In genomic region chr12:74316989-74317759, GRCm38 (mm10) we compare ENCODE assay signal across 8 mouse cellular contexts. TPM values are rescaled to one million over a fixed set of nuclear protein-coding genes. Genes with fewer than 3 reads are reported as not detected.
DNase-seq lines count a peak whose midpoint lies in the region; ATAC-seq and TF ChIP-seq lines count a peak whose summit lies in the region.

No protein-coding gene starts in this region.

- no peaks in the 10 kb centered on the region for H3K9me3 ChIP-seq in ES-E14 (ENCODE audit: control insufficient read depth, insufficient read depth, low read depth, low read length)
- no peaks in the 10 kb centered on the region for H3K9me3 ChIP-seq in forebrain, embryonic 15.5 days

- H3K9ac ChIP-seq in ES-E14 (ENCODE audit: insufficient read depth, low read depth, low read length, poor library complexity, severe bottlenecking) = peak overlapping the region; percentile 22; the same call in 1 of the 2 replicates
- H3K9ac ChIP-seq in forebrain, embryonic 15.5 days (replicated peaks) = peak overlapping the region; percentile 61

- no peaks in the 10 kb centered on the region for H3K27me3 ChIP-seq in forebrain, embryonic 15.5 days

- in situ Hi-C loops in ES-E14 (cut with MboI; ENCODE audit: low sequenced_read_pairs in 2 of 2, unreplicated experiment in 2 of 2) = no loop called here

- no peaks in the 10 kb centered on the region for H3K36me3 ChIP-seq in ES-E14 (ENCODE audit: control insufficient read depth, insufficient read depth, low read length, poor library complexity, severe bottlenecking)
- H3K36me3 ChIP-seq in forebrain, embryonic 15.5 days = no peaks in the 10 kb centered on the region

- 14% methylated on average over 15 of the region's 15 CpGs for WGBS in forebrain, embryonic 15.5 days
- WGBS in lung, adult 2 months = 9% methylated on average over 15 of the region's 15 CpGs

- intact Hi-C loops in heart, postnatal 36 days (cut with DNase I) = loop anchor here (10.0 kb wide), 1 partner anchor 1338 kb away; no protein-coding TSS in a partner anchor

- peak; percentile 94 for TF ChIP-seq CTCF in layer of hippocampus, adult 2 months (conservative IDR thresholded peaks at IDR 0.05)
- peak; percentile 77 for TF ChIP-seq CTCF in lung, adult 2 months (IDR thresholded peaks at IDR 0.05; ENCODE audit: insufficient read depth, low read length)

- ATAC-seq in cerebellum, adult (ENCODE audit: insufficient number of reproducible peaks, low FRiP score, low TSS enrichment) = peak; percentile 95
- ATAC-seq in forebrain, embryonic 15.5 days (replicated peaks) = peak; percentile 90

- H3K4me3 ChIP-seq in ES-E14 (ENCODE audit: insufficient read depth in 1 of 2, low read depth in 1 of 2, low read length in 2 of 2, poor library complexity in 1 of 2, severe bottlenecking in 1 of 2) = peak overlapping the region; percentile 54 to 70
- H3K4me3 ChIP-seq in forebrain, embryonic 15.5 days = peak overlapping the region; percentile 42
- H3K4me3 ChIP-seq in layer of hippocampus, adult 2 months = peak overlapping the region; percentile 79
- H3K4me3 ChIP-seq in lung, adult 2 months (replicated peaks; ENCODE audit: extremely low read depth, low read depth, low read length) = peak overlapping the region; percentile 53

- peak overlapping the region; percentile 58 for H3K4me2 ChIP-seq in forebrain, embryonic 15.5 days (replicated peaks)

- TF ChIP-seq POLR2A in lung, adult 2 months (IDR thresholded peaks at IDR 0.05; ENCODE audit: borderline replicate concordance, extremely low read depth, low read depth, low read length) = peak; percentile 22; the same call in 1 of the 2 replicates

- H3K4me1 ChIP-seq in ES-E14 (ENCODE audit: control insufficient read depth in 2 of 2, insufficient read depth in 2 of 2, low read length in 2 of 2, poor library complexity in 1 of 2) = peaks cover 0 to 6% of the 10 kb centered on the region in 2 experiments; a peak in 1 of 4 replicates
- H3K4me1 ChIP-seq in forebrain, embryonic 15.5 days = 0 out of 2 replicates have a peak, but pooled peaks cover 3% of the 10 kb centered on the region
- H3K4me1 ChIP-seq in lung, adult 2 months (ENCODE audit: control insufficient read depth, insufficient read depth, low read length) = no peaks in the 10 kb centered on the region

- DNase-seq in ES-E14 (ENCODE audit: low read depth, low spot score) = peak; percentile 85
- peak; percentile 64 for DNase-seq in heart, postnatal 36 days
- DNase-seq in layer of hippocampus, adult 2 months (ENCODE audit: low spot score in 2 of 2) = peak; percentile 75 to 84
- DNase-seq in lung, adult 2 months = peak; percentile 62
- peak; percentile 61 for DNase-seq in ovary, adult 18-20 months (ENCODE audit: low spot score)
- DNase-seq in thymus, postnatal 4 days = peak; percentile 73

- no peak overlapping the region; the same call in 1 of the 2 replicates for H3K27ac ChIP-seq in ES-E14 (ENCODE audit: insufficient read depth, low read depth, low read length, poor library complexity, severe bottlenecking)
- H3K27ac ChIP-seq in forebrain, embryonic 15.5 days (replicated peaks) = peak overlapping the region; percentile 85
- peak overlapping the region; percentile 88 for H3K27ac ChIP-seq in layer of hippocampus, adult 2 months

TF ChIP-seq in ES-E14, 5 proteins besides CTCF, POLR2A, EP300 and RAD21:
- TF ChIP-seq MAFK (IDR thresholded peaks at IDR 0.05; ENCODE audit: insufficient read depth, low read depth, low read length) (no peak), ZC3H11A (IDR thresholded peaks at IDR 0.05; ENCODE audit: borderline replicate concordance, low read depth, low read length) (peak; percentile 59; the same call in 1 of the 2 replicates), HCFC1 (IDR thresholded peaks at IDR 0.05; ENCODE audit: borderline replicate concordance, insufficient read depth, low read length) (peak; percentile 50; the same call in 1 of the 2 replicates), CHD2 (IDR thresholded peaks at IDR 0.05; ENCODE audit: low read depth, low read length) (no peak), ZNF384 (IDR thresholded peaks at IDR 0.05; ENCODE audit: low read depth, low read length) (no peak)

RNA-seq across cellular contexts. Expression of gene Gm11042, which starts 1.0 kb away (rescaled TPM):
- total RNA-seq in ES-E14 (2012; rRNA removed) = not detected in 2 replicates
- not detected in 2 replicates for polyA plus RNA-seq in forebrain, embryonic 15.5 days (2015; fragmentation: Nextera tagmentation; extraction: Ambion mirVana)
- not detected for total RNA-seq in heart, postnatal 36 days (2021)
- total RNA-seq in layer of hippocampus, adult 2 months (2021) = not detected
- polyA plus RNA-seq in lung, adult 2 months (2012; rRNA removed) = not detected in 2 replicates
